Mouse (Mus musculus) forebrain, embryonic 12.5 days (tissue): ENCODE measurements around the gene Cnih3. TPM values are rescaled to one million over a fixed set of nuclear protein-coding genes. Genes with fewer than 3 reads are reported as not detected.

Source experiments
- ATAC-seq: fragments of 200-750 bp; cut with Nextera tagmentation; 2 replicates; pipeline ENCODE4 v1.8.0; 2017; ENCODE audit warnings: moderate TSS enrichment; ENCODE audit not compliant: low FRiP score
- H3K27ac ChIP-seq: fragments of 300-500 bp; sonication (generic); 2 replicates; pipeline ENCODE4 v1.5.1; 2016; ENCODE audit warnings: mild to moderate bottlenecking
- H3K27me3 ChIP-seq: fragments of 300-500 bp; sonication (generic); 2 replicates; pipeline ENCODE4 v1.6.1; 2016; ENCODE audit warnings: mild to moderate bottlenecking
- H3K36me3 ChIP-seq: fragments of 300-500 bp; sonication (generic); replicated peaks from 2 replicates; pipeline ENCODE4 v1.6.1; 2016; ENCODE audit warnings: mild to moderate bottlenecking
- H3K4me1 ChIP-seq: fragments of 300-500 bp; sonication (generic); 2 replicates; pipeline ENCODE4 v1.6.1; 2016
- H3K4me2 ChIP-seq: fragments of 300-500 bp; sonication (generic); 2 replicates; pipeline ENCODE4 v1.6.1; 2016; ENCODE audit warnings: mild to moderate bottlenecking, moderate library complexity
- H3K4me3 ChIP-seq: fragments of 300-500 bp; sonication (generic); replicated peaks from 2 replicates; pipeline ENCODE4 v1.5.1; 2016; ENCODE audit warnings: mild to moderate bottlenecking
- H3K9ac ChIP-seq: fragments of 300-500 bp; sonication (generic); 2 replicates; pipeline ENCODE4 v1.6.1; 2016; ENCODE audit warnings: mild to moderate bottlenecking
- H3K9me3 ChIP-seq: fragments of 300-500 bp; sonication (generic); 2 replicates; pipeline ENCODE4 v1.6.1; 2016
- WGBS: fragments of 180-500 bp; shearing (Covaris S2); methylation state at CpG from one replicate; pipeline ENCODE4 v1.1.7; 2016; 5-methylcytosine and 5-hydroxymethylcytosine counted together
- polyA plus RNA-seq: library from polyadenylated mRNA; unstranded; fragments of >200 nt; fragmentation: Nextera tagmentation; extraction: Ambion mirVana; gene quantifications from 2 replicates; pipeline ENCODE4 v1.2.1, GENCODE M21; 2016

The Cnih3 gene
- polyA plus RNA-seq, 1 experiment from 2014 or later, result 4.3 TPM

GRCm38 (mm10) chr1:181445630-181446257 is 93.3 kb downstream of the Cnih3 start:
- no peak overlapping the region for H3K9ac ChIP-seq
- H3K4me3 ChIP-seq, result no peak overlapping the region
- WGBS, result 88% methylated on average over 1 of the region's 1 CpGs
- no peaks in the 10 kb centered on the region for H3K36me3 ChIP-seq
- no peaks in the 10 kb centered on the region for H3K27me3 ChIP-seq
- no peak overlapping the region for H3K27ac ChIP-seq
- no peaks in the 10 kb centered on the region for H3K9me3 ChIP-seq
- ATAC-seq, result no peak
- no peak overlapping the region for H3K4me2 ChIP-seq
- H3K4me1 ChIP-seq, result no peaks in the 10 kb centered on the region

GRCm38 (mm10) chr1:181446591-181447114 is 94.2 kb downstream of the Cnih3 start:
- WGBS, result 92% methylated on average over 6 of the region's 6 CpGs
- Histone ChIP-seq H3K4me3 (no peak overlapping the region), H3K27me3 (no peaks in the 10 kb centered on the region), H3K4me2 (no peak overlapping the region), H3K9me3 (no peaks in the 10 kb centered on the region), H3K27ac (no peak overlapping the region), H3K4me1 (no peaks in the 10 kb centered on the region), H3K9ac (no peak overlapping the region), H3K36me3 (no peaks in the 10 kb centered on the region)
- ATAC-seq, result no peak

- WGBS, result 87% methylated on average over 4 of the region's 4 CpGs
Observed at GRCm38 (mm10) chr1:181447576-181447975, 95.1 kb downstream of the Cnih3 start.

DNA sequence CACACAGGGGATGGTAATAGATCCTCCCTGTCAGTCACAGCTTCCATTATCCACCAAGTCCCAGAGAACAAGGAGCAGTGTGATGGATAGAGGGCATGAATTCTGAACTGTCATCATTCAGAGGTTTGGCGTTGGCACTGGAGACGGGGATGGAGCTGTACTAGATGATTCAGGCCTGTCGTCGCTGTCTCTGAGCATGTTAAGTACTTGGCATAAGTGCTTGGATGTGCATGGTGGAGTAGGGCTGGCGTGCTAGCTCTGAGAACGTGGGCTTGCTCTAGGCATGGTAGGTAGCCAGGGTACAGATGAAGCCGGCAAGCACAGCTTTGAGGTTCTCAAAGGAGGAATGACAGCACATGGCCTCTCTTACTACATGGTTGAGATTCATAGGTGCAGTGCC is 95.6 kb downstream of the Cnih3 start:
- Histone ChIP-seq H3K9me3 (no peaks in the 10 kb centered on the region), H3K27ac (no peak overlapping the region), H3K9ac (no peak overlapping the region), H3K4me3 (no peak overlapping the region), H3K4me2 (no peak overlapping the region), H3K27me3 (no peaks in the 10 kb centered on the region), H3K4me1 (no peaks in the 10 kb centered on the region), H3K36me3 (no peaks in the 10 kb centered on the region)
- no peak for ATAC-seq
- WGBS, result 91% methylated on average over 7 of the region's 7 CpGs

More at GRCm38 (mm10) chr1:181447576-181447975, 95.1 kb downstream of the Cnih3 start:
- Histone ChIP-seq H3K36me3 (no peaks in the 10 kb centered on the region), H3K4me1 (no peaks in the 10 kb centered on the region), H3K27ac (no peak overlapping the region), H3K27me3 (no peaks in the 10 kb centered on the region), H3K9me3 (no peaks in the 10 kb centered on the region), H3K4me3 (no peak overlapping the region), H3K4me2 (no peak overlapping the region), H3K9ac (no peak overlapping the region)
- no peak for ATAC-seq

- no peaks in the 10 kb centered on the region for H3K9me3 ChIP-seq
- H3K27me3 ChIP-seq, result no peaks in the 10 kb centered on the region
- H3K4me3 ChIP-seq, result no peak overlapping the region
- no peak overlapping the region for H3K4me2 ChIP-seq
- H3K27ac ChIP-seq, result no peak overlapping the region
- H3K4me1 ChIP-seq, result no peaks in the 10 kb centered on the region
- H3K9ac ChIP-seq, result no peak overlapping the region
- ATAC-seq, result no peak
- no peaks in the 10 kb centered on the region for H3K36me3 ChIP-seq
- 90% methylated on average over 6 of the region's 6 CpGs for WGBS
Observed at GRCm38 (mm10) chr1:181453106-181453505, 100.7 kb downstream of the Cnih3 start.

- no peak overlapping the region for H3K4me2 ChIP-seq
- no peak for ATAC-seq
- H3K27ac ChIP-seq, result no peak overlapping the region
- no peak overlapping the region for H3K9ac ChIP-seq
- no peak overlapping the region for H3K4me3 ChIP-seq
- no peaks in the 10 kb centered on the region for H3K9me3 ChIP-seq
- H3K4me1 ChIP-seq, result no peaks in the 10 kb centered on the region
- H3K36me3 ChIP-seq, result no peaks in the 10 kb centered on the region
- H3K27me3 ChIP-seq, result no peaks in the 10 kb centered on the region
- 82% methylated on average over 7 of the region's 7 CpGs for WGBS
Observed at GRCm38 (mm10) chr1:181456911-181457310, 104.5 kb downstream of the Cnih3 start.

DNA sequence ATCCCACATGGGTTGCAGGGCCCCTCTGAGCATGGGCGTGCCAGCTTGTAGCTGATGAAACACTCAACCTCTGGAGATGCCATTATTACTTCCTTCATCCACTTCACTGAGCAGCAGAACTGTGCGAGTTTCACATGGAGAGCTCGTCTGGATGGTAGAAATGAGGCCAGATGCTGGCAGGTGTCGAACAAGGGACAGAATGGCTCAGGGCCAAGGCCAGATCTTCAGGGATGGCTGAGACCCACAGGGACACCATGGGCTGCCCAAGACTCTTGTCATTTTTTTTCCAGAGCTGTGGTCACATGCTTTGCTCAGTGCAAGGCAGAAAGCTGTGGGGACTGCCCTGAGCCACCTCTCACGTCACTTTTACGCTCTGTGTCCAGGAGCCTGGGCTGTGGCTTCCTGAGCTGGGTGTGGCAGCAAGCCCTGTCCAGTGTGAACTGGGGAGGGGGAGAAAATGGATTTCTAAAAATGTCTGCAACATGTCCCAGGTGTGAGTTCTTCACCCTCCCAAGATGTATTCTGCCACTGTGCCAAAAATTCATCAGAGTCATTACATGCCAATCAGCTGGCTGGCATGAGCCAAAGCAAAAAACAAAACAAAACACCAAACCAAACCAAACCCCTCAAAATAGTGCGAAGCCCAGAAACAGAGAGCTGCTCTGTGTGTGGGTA is 107.1 kb downstream of the Cnih3 start:
- 85% methylated on average over 7 of the region's 7 CpGs for WGBS

GRCm38 (mm10) chr1:181460283-181460682 is 107.9 kb downstream of the Cnih3 start:
- WGBS, result 78% methylated on average over 2 of the region's 2 CpGs
- no peak overlapping the region for H3K9ac ChIP-seq
- H3K36me3 ChIP-seq, result no peaks in the 10 kb centered on the region
- no peak overlapping the region for H3K4me2 ChIP-seq
- no peaks in the 10 kb centered on the region for H3K27me3 ChIP-seq
- H3K27ac ChIP-seq, result no peak overlapping the region
- no peak overlapping the region for H3K4me3 ChIP-seq
- ATAC-seq, result no peak
- no peaks in the 10 kb centered on the region for H3K4me1 ChIP-seq
- H3K9me3 ChIP-seq, result no peaks in the 10 kb centered on the region

More for the DNA sequence above, 107.1 kb downstream of the Cnih3 start:
- Histone ChIP-seq H3K36me3 (no peaks in the 10 kb centered on the region), H3K27ac (no peak overlapping the region), H3K4me2 (no peak overlapping the region), H3K4me1 (no peaks in the 10 kb centered on the region), H3K27me3 (no peaks in the 10 kb centered on the region), H3K9me3 (no peaks in the 10 kb centered on the region), H3K9ac (no peak overlapping the region), H3K4me3 (no peak overlapping the region)
- ATAC-seq, result no peak

DNA sequence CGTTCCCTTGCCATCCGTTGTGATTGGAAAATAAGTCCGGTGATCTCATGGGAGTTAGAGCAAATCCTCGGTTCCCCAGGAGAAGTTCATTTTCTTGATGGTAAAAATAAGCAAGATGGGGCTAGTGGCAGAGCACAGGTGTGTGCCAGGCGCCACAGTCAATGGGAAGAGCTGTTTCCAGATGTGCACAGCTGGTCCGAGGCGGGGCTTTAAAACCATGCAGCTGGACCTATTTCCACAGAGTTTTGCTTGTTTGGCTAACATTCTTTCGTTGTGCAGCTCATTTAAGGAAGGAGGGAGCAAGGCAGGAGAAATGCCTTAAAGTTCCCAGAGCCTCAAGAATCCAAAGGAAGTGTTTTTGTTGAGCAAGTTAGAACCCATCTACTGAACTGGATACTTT is 109.1 kb downstream of the Cnih3 start:
- H3K4me3 ChIP-seq, result no peak overlapping the region
- H3K9me3 ChIP-seq, result no peaks in the 10 kb centered on the region
- H3K9ac ChIP-seq, result no peak overlapping the region
- no peaks in the 10 kb centered on the region for H3K36me3 ChIP-seq
- no peaks in the 10 kb centered on the region for H3K4me1 ChIP-seq
- no peak overlapping the region for H3K4me2 ChIP-seq
- ATAC-seq, result no peak
- H3K27me3 ChIP-seq, result no peaks in the 10 kb centered on the region
- no peak overlapping the region for H3K27ac ChIP-seq
- 91% methylated on average over 8 of the region's 8 CpGs for WGBS

DNA sequence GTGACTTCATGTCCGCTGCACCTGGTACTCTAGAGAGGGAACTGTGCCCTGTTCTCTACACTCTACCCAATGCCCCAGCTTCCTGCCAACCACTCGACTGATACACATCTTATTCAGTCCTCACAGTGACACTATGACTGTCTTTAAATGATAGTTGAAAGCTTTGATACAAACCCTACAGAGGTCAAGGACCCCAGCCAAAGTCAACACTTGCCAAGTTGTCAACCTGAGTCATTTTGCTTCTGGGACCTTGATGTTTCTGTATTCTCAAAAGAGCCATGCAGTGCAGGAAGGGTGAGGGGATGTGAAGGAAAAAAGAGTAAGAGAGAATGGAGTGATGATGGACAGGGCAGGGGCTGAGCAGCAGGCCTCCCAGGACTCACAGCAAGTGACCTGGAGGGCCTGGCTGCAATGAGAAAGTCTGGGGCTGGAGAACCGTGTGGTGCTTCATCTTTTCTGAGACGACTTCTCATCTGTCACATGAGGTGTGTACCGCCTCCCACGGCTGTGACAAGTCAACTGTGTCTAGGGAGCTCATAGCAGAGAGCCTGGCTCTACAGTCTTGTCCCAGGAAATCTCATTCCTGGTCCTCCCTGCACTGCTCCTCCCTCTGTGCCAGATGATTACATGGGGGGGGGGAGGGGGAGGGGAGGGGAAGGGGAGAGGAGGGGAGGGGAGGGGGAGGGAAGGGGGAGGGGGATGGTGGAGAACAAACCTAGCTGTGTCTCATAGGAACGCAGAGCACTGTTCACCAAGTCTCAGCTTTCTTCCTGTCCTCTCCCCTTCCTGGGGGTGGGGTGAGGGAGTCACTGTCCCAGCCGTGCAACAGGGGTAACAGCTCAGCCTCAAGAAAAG is 109.8 kb downstream of the Cnih3 start:
- ATAC-seq, result no peak
- H3K4me2 ChIP-seq, result no peak overlapping the region
- H3K36me3 ChIP-seq, result no peaks in the 10 kb centered on the region
- H3K9ac ChIP-seq, result no peak overlapping the region
- H3K4me3 ChIP-seq, result no peak overlapping the region
- no peaks in the 10 kb centered on the region for H3K4me1 ChIP-seq
- 59% methylated on average over 8 of the region's 8 CpGs for WGBS
- H3K9me3 ChIP-seq, result no peaks in the 10 kb centered on the region
- no peaks in the 10 kb centered on the region for H3K27me3 ChIP-seq
- no peak overlapping the region for H3K27ac ChIP-seq

- H3K4me3 ChIP-seq, result no peak overlapping the region
- no peaks in the 10 kb centered on the region for H3K27me3 ChIP-seq
- no peaks in the 10 kb centered on the region for H3K4me1 ChIP-seq
- 50% methylated on average over 6 of the region's 6 CpGs for WGBS
- H3K9ac ChIP-seq, result no peak overlapping the region
- H3K36me3 ChIP-seq, result no peaks in the 10 kb centered on the region
- no peak for ATAC-seq
- H3K9me3 ChIP-seq, result no peaks in the 10 kb centered on the region
- H3K27ac ChIP-seq, result no peak overlapping the region
- H3K4me2 ChIP-seq, result no peak overlapping the region
Observed at GRCm38 (mm10) chr1:181462906-181463179, 110.4 kb downstream of the Cnih3 start.

- no peak overlapping the region for H3K4me2 ChIP-seq
- 60% methylated on average over 5 of the region's 5 CpGs for WGBS
- no peaks in the 10 kb centered on the region for H3K4me1 ChIP-seq
- H3K9ac ChIP-seq, result no peak overlapping the region
- H3K27me3 ChIP-seq, result no peaks in the 10 kb centered on the region
- no peak overlapping the region for H3K27ac ChIP-seq
- no peaks in the 10 kb centered on the region for H3K9me3 ChIP-seq
- no peaks in the 10 kb centered on the region for H3K36me3 ChIP-seq
- no peak overlapping the region for H3K4me3 ChIP-seq
- no peak for ATAC-seq
Observed at GRCm38 (mm10) chr1:181465027-181465426, 112.6 kb downstream of the Cnih3 start.
